Comparison of ENCODE assay signal across 18 mouse cellular contexts in the genomic region with DNA sequence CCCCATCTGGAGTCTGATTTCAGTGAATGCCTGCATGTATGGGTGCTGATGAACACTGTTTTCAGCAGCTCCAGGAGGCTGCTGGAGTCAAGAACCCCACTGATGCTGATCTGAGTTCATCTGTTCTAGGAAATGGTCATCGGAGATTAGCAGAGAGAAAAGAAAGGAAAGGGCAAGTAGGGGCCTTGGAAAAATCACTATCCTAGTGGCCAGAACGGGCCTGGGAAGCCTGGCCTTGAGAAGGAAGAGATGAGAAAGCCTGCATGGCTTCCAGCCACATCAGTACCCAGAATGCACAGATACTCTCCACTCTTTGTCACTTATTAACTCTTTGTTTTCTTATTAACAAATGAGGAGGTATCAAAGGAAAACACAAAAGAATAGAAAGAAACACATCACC. TPM values are rescaled to one million over a fixed set of nuclear protein-coding genes. Genes with fewer than 3 reads are reported as not detected.
DNase-seq lines count a peak whose midpoint lies in the region; ATAC-seq lines count a peak whose summit lies in the region.
"Had no signal": no experiment of that assay in that cellular context is flagged by ENCODE, and none has a peak within 500 bp of the region (broad histone marks: within the 10 kb centered on the region; RNA-seq: fewer than 3 reads in every experiment).

No protein-coding gene starts in this region.

- H3K4me3 ChIP-seq in kidney, embryonic 16.5 days (ENCODE audit: low read length) = no peak overlapping the region
- H3K4me3 ChIP-seq: embryonic facial prominence, embryonic 12.5 days; forebrain, embryonic 15.5 days; heart, embryonic 12.5 days; hindbrain, embryonic 10.5 days; intestine, embryonic 15.5 days had no signal

- H3K4me2 ChIP-seq in kidney, embryonic 16.5 days (replicated peaks; ENCODE audit: low read depth, low read length) = no peak overlapping the region
- H3K4me2 ChIP-seq: embryonic facial prominence, embryonic 12.5 days; forebrain, embryonic 15.5 days; heart, embryonic 12.5 days; hindbrain, embryonic 14.5 days; intestine, embryonic 15.5 days had no signal

- WGBS in kidney, embryonic 16.5 days = 73% methylated on average over 2 of the region's 2 CpGs

- no peaks in the 10 kb centered on the region for H3K9me3 ChIP-seq in kidney, embryonic 16.5 days (ENCODE audit: low read length)
- H3K9me3 ChIP-seq: embryonic facial prominence, embryonic 12.5 days; forebrain, embryonic 15.5 days; heart, embryonic 12.5 days; hindbrain, embryonic 10.5 days; intestine, embryonic 15.5 days had no signal

- H3K27ac ChIP-seq in kidney, embryonic 16.5 days (ENCODE audit: low read length) = no peak overlapping the region
- H3K27ac ChIP-seq: embryonic facial prominence, embryonic 12.5 days; forebrain, embryonic 15.5 days; hindbrain, embryonic 10.5 days; hindbrain, embryonic 14.5 days; intestine, embryonic 15.5 days had no signal

- peak; percentile 67 for DNase-seq in adrenal gland, adult 2 months
- DNase-seq in adrenal gland, postnatal 4 days (ENCODE audit: low spot score in 2 of 2) = no peak
- DNase-seq in kidney, adult 9 months = peak; percentile 5
- DNase-seq in adrenal gland, postnatal 25 days = peak; percentile 26
- no peak for DNase-seq in gastrocnemius, postnatal 10 days
- DNase-seq: cerebellum, adult 11-12 months; cerebellum, adult 9-10 months; cerebellum, postnatal 25 days had no signal

- H3K4me1 ChIP-seq in kidney, embryonic 16.5 days (ENCODE audit: insufficient read depth, low read length) = no peaks in the 10 kb centered on the region; the same call in 1 of the 2 replicates
- H3K4me1 ChIP-seq: embryonic facial prominence, embryonic 12.5 days; forebrain, embryonic 15.5 days; heart, embryonic 12.5 days; hindbrain, embryonic 10.5 days; intestine, embryonic 15.5 days had no signal

- ATAC-seq in kidney, embryonic 16.5 days (ENCODE audit: low FRiP score, low TSS enrichment) = no peak
- no peak for ATAC-seq in megakaryocyte-erythroid progenitor cell, adult 5-6 weeks (replicated peaks; ENCODE audit: low FRiP score, low TSS enrichment, poor library complexity, severe bottlenecking)
- ATAC-seq: forebrain, embryonic 15.5 days; intestine, embryonic 15.5 days had no signal

- H3K27me3 ChIP-seq in kidney, embryonic 16.5 days (ENCODE audit: insufficient read depth, low read length) = no peaks in the 10 kb centered on the region
- H3K27me3 ChIP-seq: embryonic facial prominence, embryonic 12.5 days; forebrain, embryonic 15.5 days; heart, embryonic 12.5 days; intestine, embryonic 15.5 days had no signal

- H3K36me3 ChIP-seq in kidney, embryonic 16.5 days (ENCODE audit: insufficient read depth, low read length) = peaks cover 5% of the 10 kb centered on the region; the same call in 1 of the 2 replicates
- H3K36me3 ChIP-seq: forebrain, embryonic 15.5 days; intestine, embryonic 15.5 days had no signal

- H3K9ac ChIP-seq in kidney, embryonic 16.5 days (replicated peaks; ENCODE audit: low read length) = no peak overlapping the region
- H3K9ac ChIP-seq: embryonic facial prominence, embryonic 12.5 days; forebrain, embryonic 15.5 days; heart, embryonic 12.5 days; hindbrain, embryonic 14.5 days; intestine, embryonic 15.5 days had no signal

RNA-seq across cellular contexts. Expression of gene Akr1b7, which starts 11.4 kb away (rescaled TPM):
- 1,000 to 10,000 TPM; 2,991 to 6,085 TPM for total RNA-seq in adrenal gland, adult 2 months (2021)
- polyA plus RNA-seq in adrenal gland, adult 2 months (2012; rRNA removed) = 318 and 465 TPM in 2 replicates
- total RNA-seq in adrenal gland, postnatal 4 days (2021) = 100 to 1,000 TPM; 195 to 242 TPM
- 87.6 and 135 TPM in 2 replicates for polyA plus RNA-seq in kidney, embryonic 16.5 days (2015; fragmentation: Nextera tagmentation; extraction: Ambion mirVana)
- 1,274 and 2,079 TPM in 2 replicates for total RNA-seq in adrenal gland, postnatal 25 days (2021)
- total RNA-seq in megakaryocyte-erythroid progenitor cell, adult 5-6 weeks (2014; fragmentation: Nextera tagmentation) = not detected in 2 replicates
- not detected in 2 replicates for total RNA-seq in megakaryocyte-erythroid progenitor cell, adult 5-6 weeks (2017)
- not detected for total RNA-seq in gastrocnemius, postnatal 10 days (2021)
- total RNA-seq: heart, postnatal 25 days had no signal
- polyA plus RNA-seq: embryonic facial prominence, embryonic 12.5 days; forebrain, embryonic 11.5 days; forebrain, embryonic 15.5 days; hindbrain, embryonic 10.5 days; hindbrain, embryonic 14.5 days had no signal

RNA-seq across cellular contexts. Expression of gene Akr1b10, which starts 16.7 kb away (rescaled TPM):
- total RNA-seq in adrenal gland, adult 2 months (2021) = 100 to 1,000 TPM; 167 to 199 TPM
- polyA plus RNA-seq in adrenal gland, adult 2 months (2012; rRNA removed) = 53.5 and 64.3 TPM in 2 replicates
- 10 to 100 TPM; 80.9 to 92.1 TPM for total RNA-seq in adrenal gland, postnatal 4 days (2021)
- polyA plus RNA-seq in kidney, embryonic 16.5 days (2015; fragmentation: Nextera tagmentation; extraction: Ambion mirVana) = 32.5 and 35.8 TPM in 2 replicates
- 127 and 139 TPM in 2 replicates for total RNA-seq in adrenal gland, postnatal 25 days (2021)
- 18.6 and 22.5 TPM in 2 replicates for total RNA-seq in megakaryocyte-erythroid progenitor cell, adult 5-6 weeks (2014; fragmentation: Nextera tagmentation)
- total RNA-seq in megakaryocyte-erythroid progenitor cell, adult 5-6 weeks (2017) = 10.5 and 16.5 TPM in 2 replicates
- 10 to 100 TPM; 39.9 to 42.8 TPM for total RNA-seq in gastrocnemius, postnatal 10 days (2021)

RNA-seq across cellular contexts. Expression of gene Akr1b8, which starts 46.8 kb away (rescaled TPM):
- 100 to 1,000 TPM; 267 to 269 TPM for total RNA-seq in adrenal gland, adult 2 months (2021)
- polyA plus RNA-seq in adrenal gland, adult 2 months (2012; rRNA removed) = 20.2 and 28.5 TPM in 2 replicates
- total RNA-seq in adrenal gland, postnatal 4 days (2021) = 10 to 100 TPM; 73.3 to 75.5 TPM
- polyA plus RNA-seq in kidney, embryonic 16.5 days (2015; fragmentation: Nextera tagmentation; extraction: Ambion mirVana) = 12.6 and 12.7 TPM in 2 replicates
- 186 and 230 TPM in 2 replicates for total RNA-seq in adrenal gland, postnatal 25 days (2021)
- total RNA-seq in megakaryocyte-erythroid progenitor cell, adult 5-6 weeks (2014; fragmentation: Nextera tagmentation) = not detected in 2 replicates
- total RNA-seq in megakaryocyte-erythroid progenitor cell, adult 5-6 weeks (2017) = not detected in 2 replicates
- 1 to 10 TPM; 5.9 to 6.7 TPM for total RNA-seq in gastrocnemius, postnatal 10 days (2021)

Comparison
In these comparisons a context has a peak if more than half of its experiments do, and no peak if none do; other contexts are left out.
1. DNase-seq: peak in adrenal gland, adult 2 months (single experiment), kidney, adult 9 months (single experiment) and adrenal gland, postnatal 25 days (single experiment); none in adrenal gland, postnatal 4 days (0 of 2) and gastrocnemius, postnatal 10 days (single experiment).
2. RNA of gene Akr1b7, which starts 11.4 kb away (total RNA-seq): 2,991 to 6,085 TPM in adrenal gland, adult 2 months, 1,274 to 2,079 TPM in adrenal gland, postnatal 25 days and 195 to 242 TPM in adrenal gland, postnatal 4 days; not detected in gastrocnemius, postnatal 10 days and not detected in megakaryocyte-erythroid progenitor cell, adult 5-6 weeks; every median in the first group is over 100 times any median in the second.
3. RNA of gene Akr1b8, which starts 46.8 kb away (total RNA-seq): 267 to 269 TPM in adrenal gland, adult 2 months, 186 to 230 TPM in adrenal gland, postnatal 25 days and 73.3 to 75.5 TPM in adrenal gland, postnatal 4 days; 5.9 to 6.7 TPM in gastrocnemius, postnatal 10 days and not detected in megakaryocyte-erythroid progenitor cell, adult 5-6 weeks; every median in the first group is over 4 times any median in the second.